Mouse (Mus musculus): ENCODE results near the gene Grhl1. TPM values are rescaled to one million over a fixed set of nuclear protein-coding genes. Genes with fewer than 3 reads are reported as not detected.

The Grhl1 gene
- polyA plus RNA-seq, 1 experiment from 2014 or later, result 4.1 TPM

- no peak for DNase-seq (ENCODE audit: low spot score)
- no peaks in the 10 kb centered on the region for H3K9me3 ChIP-seq
- WGBS, result 70% methylated on average over 8 of the region's 8 CpGs
Observed at GRCm38 (mm10) chr12:24599366-24599895, 27.3 kb downstream of the Grhl1 start.

GRCm38 (mm10) chr12:24600074-24600473, 28.0 kb downstream of the Grhl1 start:
- peaks cover 32% of the 10 kb centered on the region for H3K36me3 ChIP-seq
- H3K27me3 ChIP-seq (ENCODE audit: insufficient read depth, poor library complexity, severe bottlenecking), result no peaks in the 10 kb centered on the region
- WGBS, result 80% methylated on average over 7 of the region's 7 CpGs
- H3K27ac ChIP-seq, result no peak overlapping the region
- H3K4me1 ChIP-seq, result no peaks in the 10 kb centered on the region
- no peak overlapping the region for H3K4me3 ChIP-seq
- no peaks in the 10 kb centered on the region for H3K9me3 ChIP-seq
- DNase-seq (ENCODE audit: low spot score), result no peak

More at GRCm38 (mm10) chr12:24599366-24599895, 27.3 kb downstream of the Grhl1 start:
- Histone ChIP-seq H3K27ac (no peak overlapping the region), H3K36me3 (peaks cover 32% of the 10 kb centered on the region; the same call in 1 of the 2 replicates), H3K4me3 (no peak overlapping the region), H3K4me1 (no peaks in the 10 kb centered on the region), H3K27me3 (ENCODE audit: insufficient read depth, poor library complexity, severe bottlenecking) (no peaks in the 10 kb centered on the region)

- 3% methylated on average over 9 of the region's 9 CpGs for WGBS
- DNase-seq (ENCODE audit: low spot score), result peak; percentile 88
- Histone ChIP-seq H3K27ac (no peak overlapping the region), H3K4me1 (no peaks in the 10 kb centered on the region), H3K36me3 (peaks cover 32% of the 10 kb centered on the region), H3K4me3 (no peak overlapping the region), H3K27me3 (ENCODE audit: insufficient read depth, poor library complexity, severe bottlenecking) (no peaks in the 10 kb centered on the region), H3K9me3 (no peaks in the 10 kb centered on the region)
Observed at GRCm38 (mm10) chr12:24600806-24601205, 28.7 kb downstream of the Grhl1 start.

GRCm38 (mm10) chr12:24603266-24603665, 31.2 kb downstream of the Grhl1 start:
- H3K4me3 ChIP-seq, result no peak overlapping the region
- no peak for DNase-seq (ENCODE audit: low spot score)
- peaks cover 43% of the 10 kb centered on the region for H3K36me3 ChIP-seq
- H3K27me3 ChIP-seq (ENCODE audit: insufficient read depth, poor library complexity, severe bottlenecking), result no peaks in the 10 kb centered on the region
- H3K9me3 ChIP-seq, result no peaks in the 10 kb centered on the region
- no peaks in the 10 kb centered on the region for H3K4me1 ChIP-seq
- H3K27ac ChIP-seq, result no peak overlapping the region
- 41% methylated on average over 2 of the region's 2 CpGs for WGBS

GRCm38 (mm10) chr12:24606166-24606565, 34.1 kb downstream of the Grhl1 start:
- no peak overlapping the region for H3K27ac ChIP-seq
- WGBS, result 74% methylated on average over 10 of the region's 10 CpGs
- peaks cover 70% of the 10 kb centered on the region for H3K36me3 ChIP-seq

GRCm38 (mm10) chr12:24612591-24612990, 40.5 kb downstream of the Grhl1 start:
- DNase-seq (ENCODE audit: low spot score), result no peak
- Histone ChIP-seq H3K36me3 (peaks cover 72% of the 10 kb centered on the region), H3K9me3 (no peaks in the 10 kb centered on the region), H3K4me3 (no peak overlapping the region), H3K27me3 (ENCODE audit: insufficient read depth, poor library complexity, severe bottlenecking) (no peaks in the 10 kb centered on the region), H3K27ac (no peak overlapping the region), H3K4me1 (no peaks in the 10 kb centered on the region)
- 81% methylated on average over 6 of the region's 6 CpGs for WGBS

More at GRCm38 (mm10) chr12:24606166-24606565, 34.1 kb downstream of the Grhl1 start:
- Histone ChIP-seq H3K4me1 (no peaks in the 10 kb centered on the region), H3K27me3 (ENCODE audit: insufficient read depth, poor library complexity, severe bottlenecking) (no peaks in the 10 kb centered on the region), H3K9me3 (no peaks in the 10 kb centered on the region), H3K4me3 (no peak overlapping the region)
- no peak for DNase-seq (ENCODE audit: low spot score)

GRCm38 (mm10) chr12:24614452-24615075, 42.5 kb downstream of the Grhl1 start:
- H3K36me3 ChIP-seq, result peaks cover 56% of the 10 kb centered on the region
- H3K4me1 ChIP-seq, result no peaks in the 10 kb centered on the region
- no peak overlapping the region for H3K27ac ChIP-seq
- H3K27me3 ChIP-seq (ENCODE audit: insufficient read depth, poor library complexity, severe bottlenecking), result no peaks in the 10 kb centered on the region
- no peaks in the 10 kb centered on the region for H3K9me3 ChIP-seq
- no peak overlapping the region for H3K4me3 ChIP-seq
- 83% methylated on average over 17 of the region's 17 CpGs for WGBS
- no peak for DNase-seq (ENCODE audit: low spot score)

- H3K4me1 ChIP-seq, result no peaks in the 10 kb centered on the region
- no peak overlapping the region for H3K4me3 ChIP-seq
- DNase-seq (ENCODE audit: low spot score), result no peak
- peaks cover 50% of the 10 kb centered on the region for H3K36me3 ChIP-seq
- WGBS, result 67% methylated on average over 3 of the region's 3 CpGs
- no peak overlapping the region for H3K27ac ChIP-seq
- H3K9me3 ChIP-seq, result no peaks in the 10 kb centered on the region
- no peaks in the 10 kb centered on the region for H3K27me3 ChIP-seq (ENCODE audit: insufficient read depth, poor library complexity, severe bottlenecking)
Observed at GRCm38 (mm10) chr12:24615140-24615539, 43.1 kb downstream of the Grhl1 start.

GRCm38 (mm10) chr12:24619436-24619835, 47.4 kb downstream of the Grhl1 start:
- Histone ChIP-seq H3K4me1 (peaks cover 12% of the 10 kb centered on the region), H3K36me3 (peaks cover 15% of the 10 kb centered on the region; the same call in 1 of the 2 replicates), H3K27ac (no peak overlapping the region), H3K9me3 (no peaks in the 10 kb centered on the region), H3K4me3 (no peak overlapping the region), H3K27me3 (ENCODE audit: insufficient read depth, poor library complexity, severe bottlenecking) (no peaks in the 10 kb centered on the region)
- no peak for DNase-seq (ENCODE audit: low spot score)
- WGBS, result 78% methylated on average over 4 of the region's 4 CpGs

- H3K4me1 ChIP-seq, result peaks cover 19% of the 10 kb centered on the region
- 63% methylated on average over 12 of the region's 12 CpGs for WGBS
- no peak overlapping the region for H3K4me3 ChIP-seq
- no peaks in the 10 kb centered on the region for H3K27me3 ChIP-seq (ENCODE audit: insufficient read depth, poor library complexity, severe bottlenecking)
- no peak for DNase-seq (ENCODE audit: low spot score)
- no peak overlapping the region for H3K27ac ChIP-seq
- H3K9me3 ChIP-seq, result no peaks in the 10 kb centered on the region
- no peaks in the 10 kb centered on the region for H3K36me3 ChIP-seq
Observed at GRCm38 (mm10) chr12:24623486-24624251, 51.6 kb downstream of the Grhl1 start.

- Histone ChIP-seq H3K27ac (no peak overlapping the region), H3K4me3 (no peak overlapping the region), H3K36me3 (no peaks in the 10 kb centered on the region), H3K27me3 (ENCODE audit: insufficient read depth, poor library complexity, severe bottlenecking) (no peaks in the 10 kb centered on the region), H3K9me3 (no peaks in the 10 kb centered on the region), H3K4me1 (peaks cover 19% of the 10 kb centered on the region)
- 86% methylated on average over 5 of the region's 5 CpGs for WGBS
- DNase-seq (ENCODE audit: low spot score), result no peak
Observed at GRCm38 (mm10) chr12:24626401-24626800, 54.3 kb downstream of the Grhl1 start.

GRCm38 (mm10) chr12:24627215-24627614, 55.1 kb downstream of the Grhl1 start:
- no peak for DNase-seq (ENCODE audit: low spot score)

GRCm38 (mm10) chr12:24630220-24630619, 58.1 kb downstream of the Grhl1 start:
- no peak overlapping the region for H3K27ac ChIP-seq
- no peak for DNase-seq (ENCODE audit: low spot score)
- WGBS, result 70% methylated on average over 1 of the region's 1 CpGs
- H3K4me1 ChIP-seq, result peaks cover 14% of the 10 kb centered on the region
- H3K9me3 ChIP-seq, result no peaks in the 10 kb centered on the region
- H3K4me3 ChIP-seq, result no peak overlapping the region
- no peaks in the 10 kb centered on the region for H3K36me3 ChIP-seq
- H3K27me3 ChIP-seq (ENCODE audit: insufficient read depth, poor library complexity, severe bottlenecking), result no peaks in the 10 kb centered on the region

More at GRCm38 (mm10) chr12:24627215-24627614, 55.1 kb downstream of the Grhl1 start:
- H3K4me1 ChIP-seq, result peaks cover 19% of the 10 kb centered on the region
- H3K27me3 ChIP-seq (ENCODE audit: insufficient read depth, poor library complexity, severe bottlenecking), result no peaks in the 10 kb centered on the region
- H3K9me3 ChIP-seq, result no peaks in the 10 kb centered on the region
- 45% methylated on average over 3 of the region's 3 CpGs for WGBS
- no peaks in the 10 kb centered on the region for H3K36me3 ChIP-seq
- no peak overlapping the region for H3K4me3 ChIP-seq
- no peak overlapping the region for H3K27ac ChIP-seq
